Mouse (Mus musculus) kidney, adult 9 months (tissue): ENCODE results near the gene Mss51.
A peak's percentile ranks its signal among the peaks of the same experiment; 100 is the strongest.

ENCODE experiments used
- DNase-seq: peaks from one replicate; pipeline ENCODE4 v3.0.0; 2022

Gene Mss51

DNA sequence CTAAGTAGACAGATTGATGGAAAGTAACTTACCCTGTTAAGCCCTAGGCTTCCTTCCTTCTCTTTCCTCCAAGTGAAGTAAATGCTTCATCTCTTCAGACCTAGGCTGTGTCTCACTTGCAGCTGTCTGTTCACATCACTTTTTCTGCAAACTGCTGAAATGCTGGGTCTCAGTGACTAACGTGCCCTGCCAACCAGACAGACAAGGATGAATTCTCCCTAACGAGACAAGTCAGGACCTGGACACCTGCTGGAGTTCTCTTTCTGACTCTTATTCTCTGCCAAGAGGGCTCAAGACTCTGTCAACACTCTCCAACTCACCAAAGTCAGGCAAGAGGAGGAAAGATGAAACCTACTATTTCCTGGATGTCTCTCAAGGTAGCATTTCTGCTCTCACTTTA lies at the start of gene Mss51:
TSS of gene Mss51 (minus strand) at position 299 of the 400 bp plus-strand sequence.
- DNase-seq, result no peak

DNA sequence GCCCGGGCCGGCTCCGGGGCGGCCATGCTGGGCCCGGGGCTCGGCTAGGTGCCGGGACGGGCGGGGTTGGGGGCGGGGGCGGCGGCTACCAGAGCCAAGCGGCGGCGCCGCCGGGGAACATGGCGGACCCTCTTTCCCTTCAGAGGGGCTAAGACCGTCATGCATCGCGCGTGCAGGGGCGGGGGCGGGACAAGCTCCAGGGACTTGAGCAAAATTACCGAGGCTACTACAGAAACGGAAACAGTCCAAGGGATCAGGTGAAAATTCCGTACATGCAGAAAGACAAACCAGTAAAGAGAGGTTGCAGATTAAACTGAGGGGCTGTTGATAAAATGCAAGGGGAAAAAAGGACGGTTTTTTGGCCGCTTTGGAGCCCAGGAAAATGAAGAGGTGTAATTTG lies 49.7 kb upstream of the Mss51 start, which contains the start of gene Ppp3cb:
TSS of gene Ppp3cb (minus strand) at position 159 of the 400 bp plus-strand sequence.
- peak; percentile 86 for DNase-seq

DNA sequence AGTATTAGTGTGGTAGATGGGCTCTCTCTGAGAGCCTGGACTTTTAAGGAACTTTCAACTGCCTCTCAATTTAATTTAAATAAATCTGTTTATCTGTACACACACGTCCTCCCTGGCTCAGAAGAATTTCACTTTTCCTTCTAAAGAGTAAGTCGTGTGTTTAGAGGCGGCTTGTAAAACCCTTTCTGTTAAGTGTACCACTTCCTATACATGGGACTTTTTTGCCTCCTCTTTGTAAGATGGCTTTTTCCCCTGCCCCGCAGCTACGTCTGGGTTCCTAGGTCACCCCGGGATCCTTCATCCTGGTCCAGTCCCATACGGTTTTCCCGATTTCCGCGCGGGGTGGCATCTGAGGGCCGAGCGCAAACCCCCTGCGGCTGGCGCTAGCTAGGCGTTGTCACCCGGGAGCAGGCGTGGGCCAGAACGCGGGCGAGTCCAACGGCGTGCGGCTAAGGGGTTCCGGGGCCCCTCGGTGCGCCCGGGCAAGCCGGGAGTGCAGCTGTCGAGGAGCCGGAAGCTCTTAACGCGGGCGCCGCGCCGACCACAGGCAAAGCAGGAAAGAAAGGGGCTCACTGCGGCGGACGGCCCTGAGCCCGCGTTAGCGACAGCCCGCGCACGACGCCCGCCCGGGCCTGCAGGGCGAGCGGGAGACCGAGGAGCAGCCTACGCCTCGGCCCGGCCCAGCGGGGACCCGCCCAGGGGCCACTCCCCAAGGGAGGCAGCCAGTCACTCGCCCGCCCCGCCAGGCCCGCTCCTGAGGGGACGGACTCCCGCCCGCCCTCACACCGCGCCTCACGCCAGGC lies 49.0 kb upstream of the Mss51 start:
- peak; percentile 93 for DNase-seq

DNA sequence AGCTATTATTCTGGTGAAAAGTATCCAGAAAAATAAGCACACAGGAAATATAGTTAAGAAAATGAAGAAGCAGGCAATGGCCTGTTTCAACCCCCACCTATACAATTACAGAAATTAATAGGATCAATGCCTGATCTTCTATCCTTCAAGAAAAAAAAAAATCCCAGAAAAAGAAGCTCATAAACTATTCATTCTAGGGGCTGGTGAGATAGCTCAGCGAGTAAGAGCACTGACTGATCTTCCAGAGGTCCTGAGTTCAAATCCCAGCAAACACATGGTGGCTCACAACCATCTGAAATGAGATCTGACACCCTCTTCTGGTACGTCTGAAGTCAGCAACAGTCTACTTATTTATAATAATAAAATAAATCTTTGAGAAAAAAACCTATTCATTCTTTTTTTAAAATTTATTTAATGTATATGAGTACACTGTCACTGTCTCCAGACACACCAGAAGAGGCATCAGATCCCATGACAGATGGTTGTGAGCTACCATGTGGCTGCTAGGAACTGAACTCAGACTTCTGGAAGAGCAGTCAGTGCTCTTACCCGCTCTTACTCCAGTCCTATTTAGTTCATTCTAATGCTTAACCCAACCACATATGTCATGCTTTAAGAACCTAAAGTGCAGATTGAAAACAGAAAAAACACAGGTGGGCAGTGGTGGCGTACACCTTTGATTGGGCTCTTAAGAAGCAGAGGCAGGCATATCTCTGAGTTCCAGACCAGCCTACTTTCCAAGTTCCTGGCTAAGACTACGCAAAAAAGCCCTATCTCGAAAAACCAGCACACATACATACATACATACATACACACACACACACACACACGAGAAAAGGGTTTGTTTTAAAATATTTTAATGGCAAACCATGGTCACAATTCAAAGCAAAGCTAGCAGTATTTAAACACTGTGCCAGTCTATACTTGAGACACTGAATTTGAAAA lies 48.0 kb upstream of the Mss51 start:
- DNase-seq, result no peak

DNA sequence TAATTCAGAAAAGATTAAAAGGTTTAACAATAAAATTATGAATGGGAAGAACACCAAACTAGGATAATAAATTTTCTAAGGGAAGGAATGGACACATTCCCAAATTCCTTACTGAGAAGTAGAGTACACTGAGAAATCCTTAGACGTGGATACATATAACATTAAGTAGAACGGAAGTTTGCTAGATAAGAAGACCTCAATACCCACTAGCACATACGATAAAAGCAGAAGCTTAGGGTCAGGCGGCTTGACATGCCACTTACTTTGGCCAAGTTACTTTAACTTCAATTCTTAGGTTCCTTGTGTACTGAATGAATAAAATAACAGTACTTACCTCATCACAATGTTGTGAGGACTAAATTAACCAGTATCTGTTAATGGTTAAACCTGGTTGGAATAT lies 32.9 kb upstream of the Mss51 start:
- no peak for DNase-seq

DNA sequence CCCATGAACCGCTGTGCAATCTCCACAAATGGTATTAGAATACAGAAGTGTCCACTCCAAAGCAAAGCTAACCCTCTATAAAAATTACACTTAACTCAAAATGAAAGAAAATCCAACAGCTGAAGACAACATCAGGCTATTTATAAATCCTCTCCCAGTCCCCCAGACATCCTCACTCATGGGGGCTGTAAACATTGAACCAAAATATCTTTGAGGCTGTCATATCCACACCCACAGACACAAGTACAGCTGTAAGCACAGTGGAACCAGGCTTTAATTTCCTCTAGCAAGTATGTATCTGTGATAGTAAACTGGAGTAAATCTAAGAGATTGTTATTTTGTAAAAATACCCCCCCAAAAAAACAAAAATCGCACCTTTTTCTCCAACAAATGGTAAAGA lies 23.5 kb upstream of the Mss51 start:
- no peak for DNase-seq

DNA sequence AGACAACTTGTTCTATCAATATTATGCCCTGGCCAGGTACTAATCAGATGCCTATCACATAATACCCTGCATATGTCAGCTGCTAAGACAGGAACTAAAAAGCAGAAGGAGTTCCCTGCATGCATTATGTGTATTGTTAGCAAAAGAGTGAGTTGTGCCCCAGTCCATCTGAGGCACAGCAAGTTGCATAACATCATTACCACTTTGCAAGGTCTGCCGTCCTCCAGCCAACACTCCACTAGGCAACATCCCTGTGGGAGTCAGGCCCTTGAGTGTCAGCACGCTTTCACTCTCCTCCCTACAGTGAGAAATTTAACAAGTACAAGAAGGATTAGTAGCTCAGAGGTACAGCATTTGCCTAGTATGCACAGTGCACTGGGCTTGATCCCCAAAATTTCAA lies 11.7 kb upstream of the Mss51 start:
- no peak for DNase-seq

DNA sequence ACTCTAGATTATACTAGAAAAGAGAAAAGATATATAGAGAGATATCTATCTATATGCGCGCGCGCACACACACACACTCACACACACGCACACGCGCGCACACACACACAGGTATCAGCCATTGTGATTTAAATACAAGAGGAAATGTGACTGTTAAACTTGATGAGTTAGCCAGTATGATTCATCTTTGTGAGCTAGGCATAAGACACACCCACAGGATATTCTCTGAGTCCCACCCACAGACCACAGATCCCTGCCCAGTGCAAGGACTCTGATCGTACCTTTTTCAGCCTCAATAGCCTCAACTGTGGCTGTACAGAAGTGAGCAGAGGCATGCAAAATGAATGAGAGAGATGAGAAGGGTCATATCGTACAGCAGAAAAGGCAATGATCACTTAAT lies 6.3 kb upstream of the Mss51 start:
- DNase-seq, result no peak

DNA sequence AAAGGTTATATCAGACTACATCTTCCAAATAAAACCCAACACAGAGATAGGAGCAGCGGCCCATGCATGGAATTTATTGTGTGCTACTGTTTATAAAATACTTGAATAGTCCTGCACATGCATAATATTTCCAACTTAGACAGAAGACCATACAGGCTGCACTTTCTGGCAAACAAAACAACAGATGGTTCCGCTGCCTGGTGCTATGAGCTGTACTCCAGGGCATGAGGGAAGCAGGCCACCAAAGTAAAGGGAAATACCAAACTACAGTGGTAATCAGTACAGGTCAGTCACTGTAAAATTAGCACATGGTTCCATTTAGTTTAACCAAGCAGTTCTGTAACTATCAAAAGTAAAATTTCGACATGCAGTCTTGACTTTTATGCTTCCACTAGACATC lies 3.3 kb upstream of the Mss51 start:
- no peak for DNase-seq

DNA sequence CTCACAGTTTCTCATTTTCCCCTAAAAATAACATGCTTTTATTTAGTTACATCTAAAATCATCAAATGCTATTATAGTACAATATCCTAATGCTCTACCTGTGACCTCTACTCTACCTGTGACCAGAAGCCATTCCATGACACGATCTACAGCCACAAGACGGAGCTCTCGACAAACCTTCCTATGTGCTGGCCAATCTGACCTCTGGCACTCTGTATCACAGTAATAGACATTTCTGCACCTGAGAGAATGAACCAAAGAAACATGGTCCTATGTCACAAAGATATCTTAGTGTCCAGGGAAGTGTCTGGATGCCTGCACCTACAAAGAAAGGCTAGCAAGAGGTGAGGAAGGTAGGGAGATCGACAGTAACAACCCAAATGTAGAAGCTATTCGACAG lies 10.7 kb downstream of the Mss51 start:
- no peak for DNase-seq

DNA sequence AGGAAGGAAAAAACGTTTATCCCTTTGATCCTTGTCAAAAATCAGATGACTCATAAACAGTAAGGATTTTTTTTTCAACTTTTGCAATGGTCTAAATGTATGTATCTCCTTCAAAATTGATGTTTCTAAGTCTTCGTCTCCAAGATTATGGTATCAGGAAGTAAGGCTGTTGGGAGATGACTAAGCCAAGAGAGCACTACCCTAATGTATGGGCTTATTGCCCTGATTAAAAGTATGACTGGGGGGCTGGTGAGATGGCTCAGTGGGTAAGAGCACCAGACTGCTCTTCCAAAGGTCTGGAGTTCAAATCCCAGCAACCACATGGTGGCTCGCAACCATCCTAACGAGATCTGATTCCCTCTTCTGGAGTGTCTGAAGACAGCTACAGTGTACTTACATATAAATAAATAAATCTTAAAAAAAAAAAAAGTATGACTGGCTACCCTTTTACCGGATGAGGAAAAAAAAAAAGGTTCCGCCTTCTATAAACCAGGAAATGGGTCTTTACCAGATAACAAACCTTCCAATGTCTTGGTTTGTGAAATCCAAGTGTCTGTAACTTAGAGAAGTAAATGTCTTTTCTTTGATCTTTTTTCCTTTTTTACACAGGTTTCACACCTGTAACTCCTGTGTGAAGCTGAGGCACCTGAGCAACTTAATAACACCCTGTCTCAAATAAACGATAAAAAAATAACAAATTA lies 14.5 kb downstream of the Mss51 start:
- no peak for DNase-seq

DNA sequence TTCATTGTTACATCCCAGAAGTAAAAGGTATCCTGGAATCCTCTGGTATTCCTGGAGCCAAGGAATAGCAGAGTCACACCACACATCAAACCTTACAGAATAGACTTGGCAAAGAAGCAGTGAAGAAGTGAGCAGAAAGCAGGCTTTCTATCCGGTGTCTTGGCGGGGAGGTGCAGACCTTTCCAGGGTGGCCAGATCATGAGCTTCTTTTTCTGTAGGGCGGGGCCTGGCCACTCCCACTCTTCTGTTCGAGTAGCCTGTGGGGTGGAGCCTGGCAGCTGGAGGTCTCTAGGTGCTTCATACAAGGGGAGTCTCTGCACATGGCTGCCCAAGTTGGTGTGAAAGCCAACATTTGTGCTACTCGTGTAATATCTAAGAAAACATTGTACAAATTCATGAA lies 15.5 kb downstream of the Mss51 start:
- DNase-seq, result peak; percentile 19

DNA sequence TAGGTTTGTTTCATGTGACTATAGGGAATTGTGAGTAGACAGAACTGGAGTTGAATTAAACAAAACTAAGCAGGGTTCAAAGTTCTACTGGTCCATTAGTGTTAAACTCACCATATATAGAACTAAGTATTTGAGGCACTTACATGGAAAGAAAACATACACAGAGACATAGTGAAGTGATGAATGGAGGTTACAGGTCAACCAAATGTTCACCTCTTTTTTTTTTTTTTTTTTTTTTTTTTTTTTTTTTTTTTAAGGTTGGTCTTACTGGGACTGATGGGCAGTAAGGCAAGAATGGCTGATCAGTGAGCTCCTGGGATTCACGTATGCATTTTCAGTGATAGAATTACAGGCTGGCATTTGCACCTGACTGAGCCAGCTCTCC lies 16.5 kb downstream of the Mss51 start:
- DNase-seq, result no peak

DNA sequence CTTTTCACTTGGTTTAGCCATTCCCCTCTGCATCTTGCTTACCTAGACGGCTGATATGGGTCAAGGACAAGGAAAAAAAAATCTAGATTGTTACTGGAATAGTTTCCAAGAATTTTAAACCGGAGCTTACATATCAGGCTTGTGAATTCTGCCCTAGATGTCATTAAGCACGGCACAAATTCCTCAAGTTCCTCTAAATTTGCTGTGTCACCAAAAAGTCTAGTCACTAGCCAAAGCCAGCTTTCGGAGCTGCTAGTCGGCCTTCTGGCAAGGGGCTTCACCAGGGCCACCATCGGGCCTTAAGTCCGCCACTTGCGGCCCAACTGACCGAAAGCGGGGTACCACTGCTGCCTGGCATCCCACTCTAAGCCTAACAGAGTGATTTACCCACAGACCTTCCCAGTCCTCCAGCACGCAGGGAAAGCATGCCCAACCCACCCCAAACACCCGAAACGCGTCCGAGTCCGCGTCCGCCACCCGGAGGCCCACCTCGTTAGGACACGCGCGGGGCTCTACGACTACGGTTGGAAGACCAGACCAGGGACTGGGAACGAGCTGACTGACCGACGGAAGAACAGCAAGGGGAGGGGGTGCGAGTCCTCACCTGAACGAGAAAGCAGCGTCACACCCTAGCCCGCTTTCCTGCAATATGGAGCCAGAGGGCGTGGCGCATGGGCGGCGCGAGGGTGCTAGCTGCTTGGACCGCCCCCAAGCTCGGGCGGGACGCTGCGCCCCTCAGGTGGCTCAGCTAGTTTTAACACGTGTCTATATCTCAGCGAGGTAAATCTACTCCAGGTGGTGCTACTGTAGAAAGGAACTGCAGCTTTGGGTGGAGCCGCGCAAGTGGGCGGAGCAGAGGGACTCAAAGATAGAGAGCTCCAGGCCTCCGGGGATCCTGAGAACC lies 17.2 kb downstream of the Mss51 start, which contains the start of gene Anxa7:
TSS of gene Anxa7 (minus strand) at position 843 of the 904 bp plus-strand sequence.
- DNase-seq, result peak; percentile 94

DNA sequence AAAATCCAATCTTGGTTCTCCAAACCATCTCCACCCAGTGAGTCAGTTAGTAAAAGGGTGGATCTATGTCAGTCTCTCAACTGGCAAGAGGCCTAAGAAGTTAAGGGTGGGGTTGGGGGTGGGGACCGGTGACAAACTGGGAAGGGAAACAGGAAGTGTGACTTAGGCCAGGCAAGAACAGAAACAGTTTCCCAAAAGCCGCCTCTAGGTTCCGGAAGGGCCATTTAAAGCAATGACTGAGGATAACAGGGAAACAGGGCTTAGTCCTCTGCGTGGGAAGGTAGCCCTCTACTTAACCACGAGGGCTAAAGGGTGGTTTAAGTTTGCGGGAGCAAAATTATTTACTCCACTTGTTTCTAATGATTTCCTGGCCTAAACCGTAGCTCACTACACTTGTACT lies 17.9 kb downstream of the Mss51 start:
- DNase-seq, result peak; percentile 57

DNA sequence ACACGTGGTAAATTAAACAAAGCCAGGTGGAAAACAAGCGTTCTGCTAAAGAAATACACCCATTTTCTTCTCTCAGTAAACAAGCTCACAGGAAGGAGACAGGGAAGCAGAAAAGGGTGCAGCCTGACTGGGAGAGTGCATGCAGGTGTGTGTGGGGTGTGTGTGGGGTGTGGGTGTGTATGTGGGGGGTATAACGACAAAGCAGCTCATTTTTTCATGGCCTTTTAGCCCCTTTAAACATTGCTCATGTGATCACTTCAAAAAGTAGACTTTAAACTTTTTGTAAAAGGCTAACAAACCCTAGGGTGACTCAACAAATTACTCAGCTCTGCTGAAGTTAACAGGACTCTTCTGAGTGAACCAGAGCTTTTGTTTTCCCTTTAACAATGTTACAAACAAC lies 18.3 kb downstream of the Mss51 start:
- DNase-seq, result no peak

DNA sequence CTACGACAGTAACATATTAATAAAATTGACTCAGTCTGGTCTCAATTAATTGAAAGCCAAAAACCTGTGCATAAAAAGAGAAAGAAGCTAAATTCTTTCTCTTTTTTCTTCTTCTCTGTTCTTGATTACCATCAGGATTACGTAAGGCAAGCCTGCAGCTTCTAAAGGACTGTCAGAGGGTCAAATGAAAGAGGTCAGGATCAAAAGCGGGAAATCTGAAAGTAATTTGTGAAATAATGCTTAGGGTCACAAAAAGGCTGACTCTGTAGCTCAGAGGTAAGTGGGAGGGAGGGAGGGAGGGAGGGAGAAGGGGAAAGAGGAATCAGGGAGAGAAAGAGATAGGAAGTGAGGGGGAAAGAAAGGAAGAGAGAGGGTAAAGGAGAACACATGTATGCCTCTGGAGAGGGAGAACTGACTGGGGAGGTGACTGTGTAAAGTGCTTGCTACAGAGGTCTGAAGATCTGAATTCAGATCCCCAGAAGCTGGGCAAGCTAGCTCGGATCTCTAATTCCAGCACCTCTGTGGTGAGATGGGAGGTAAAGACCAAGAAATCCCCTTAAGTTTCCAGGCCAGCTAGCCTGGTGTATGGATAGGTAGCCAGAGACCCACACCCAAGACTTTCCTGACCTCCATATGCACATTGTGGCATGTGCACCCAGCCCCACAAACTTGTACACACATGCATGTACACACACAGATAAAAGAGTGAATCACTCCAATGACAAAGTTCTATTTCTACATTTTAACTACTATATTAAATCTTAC lies 19.3 kb downstream of the Mss51 start:
- peak; percentile 21 for DNase-seq

DNA sequence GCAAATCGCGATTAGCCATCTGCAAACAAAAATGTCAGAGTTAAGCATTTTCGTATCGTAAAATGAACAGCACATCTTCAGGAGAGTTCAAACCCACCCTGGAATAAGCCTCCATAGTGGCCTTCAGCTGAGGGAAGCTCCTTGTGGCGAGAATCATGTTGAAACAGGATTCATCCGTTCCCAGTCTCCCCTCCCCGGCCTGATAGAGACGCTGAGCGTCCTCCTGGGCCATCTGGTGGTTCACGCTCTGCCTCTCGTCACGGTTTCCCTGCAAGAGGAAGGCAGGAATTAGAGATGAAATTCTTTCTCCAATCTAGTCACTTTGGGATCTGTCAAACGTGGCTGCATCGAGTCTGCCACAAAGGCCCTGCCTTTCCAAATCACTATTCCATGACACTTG lies 36.5 kb downstream of the Mss51 start:
- DNase-seq, result no peak

DNA sequence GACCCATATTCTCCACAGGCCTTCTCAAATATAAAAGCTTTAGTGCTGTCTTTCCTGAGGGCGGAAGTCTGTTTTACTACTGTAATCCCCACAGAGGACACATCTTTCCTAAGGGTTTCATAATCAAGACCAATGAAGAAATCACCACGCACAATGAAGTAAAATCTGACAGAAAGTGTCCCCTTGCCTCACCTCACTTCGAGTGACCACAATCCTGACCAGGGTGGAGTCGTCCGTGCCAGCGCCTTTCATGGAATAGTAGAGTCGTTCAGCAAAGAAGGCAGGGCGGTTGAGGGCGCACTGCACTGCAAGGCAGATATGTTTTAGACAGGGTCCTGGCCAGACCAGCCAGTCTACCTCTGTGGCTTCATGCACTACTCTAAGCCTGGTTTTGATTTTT lies 38.3 kb downstream of the Mss51 start:
- no peak for DNase-seq

DNA sequence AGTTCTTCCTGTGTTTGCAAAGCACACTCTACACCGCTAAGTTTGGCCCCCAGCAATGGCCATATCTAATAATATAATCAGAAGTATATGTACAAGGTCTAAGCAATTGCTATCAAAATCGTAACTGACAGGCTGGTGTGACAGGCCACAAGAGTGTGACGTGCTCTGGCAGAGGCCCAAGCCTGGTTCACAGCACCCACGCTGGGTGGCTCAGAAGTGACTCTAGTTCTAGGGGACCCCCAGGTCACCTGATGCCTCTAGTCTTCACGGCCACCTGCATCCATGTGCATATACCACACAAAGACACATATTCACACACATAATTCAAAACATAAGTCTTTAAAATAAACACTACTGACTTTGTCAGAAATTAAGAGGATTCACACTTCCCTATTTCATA lies 43.8 kb downstream of the Mss51 start:
- no peak for DNase-seq

DNA sequence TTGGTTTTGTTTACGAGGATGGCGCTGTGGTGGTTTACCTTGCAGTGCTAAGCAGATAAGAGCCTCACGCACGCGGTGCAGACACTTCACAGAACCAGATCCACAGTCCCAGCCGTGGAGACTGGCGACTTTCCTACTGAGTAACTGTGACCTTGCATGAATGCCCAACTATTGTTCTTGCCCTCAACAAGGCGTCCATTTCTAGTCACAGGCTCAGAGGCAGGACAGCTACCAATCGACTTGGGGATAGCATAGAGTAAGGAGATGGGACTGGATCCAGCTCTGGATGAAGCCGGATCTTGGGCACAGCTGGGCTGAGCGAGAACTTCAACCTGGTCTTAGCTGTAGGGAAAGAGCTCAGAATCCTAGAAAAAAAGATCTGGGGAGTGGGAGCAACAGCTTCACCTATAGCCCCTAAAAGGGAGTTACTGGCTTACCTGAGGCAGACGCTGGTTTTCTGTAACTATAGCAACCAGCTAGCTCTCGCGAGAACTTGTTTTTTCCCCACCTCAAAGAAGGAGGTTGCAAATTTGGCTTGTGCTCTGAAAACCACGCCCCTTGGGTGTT lies 44.9 kb downstream of the Mss51 start, which contains the start of gene Cfap70:
TSS of gene Cfap70 (minus strand) at position 462 of the 567 bp plus-strand sequence.
- DNase-seq, result peak; percentile 91
